Mouse (Mus musculus): ENCODE data around the gene Tent5b. TPM values are rescaled to one million over a fixed set of nuclear protein-coding genes. Genes with fewer than 3 reads are reported as not detected.
"Not testable (repeated sequence)": the region's sequence is repeated elsewhere in the genome, so short reads cannot be mapped to it uniquely, and the experiment has no call there.

The Tent5b gene
- polyA plus RNA-seq, 1 experiment from 2014 or later = 0.76 TPM

DNA sequence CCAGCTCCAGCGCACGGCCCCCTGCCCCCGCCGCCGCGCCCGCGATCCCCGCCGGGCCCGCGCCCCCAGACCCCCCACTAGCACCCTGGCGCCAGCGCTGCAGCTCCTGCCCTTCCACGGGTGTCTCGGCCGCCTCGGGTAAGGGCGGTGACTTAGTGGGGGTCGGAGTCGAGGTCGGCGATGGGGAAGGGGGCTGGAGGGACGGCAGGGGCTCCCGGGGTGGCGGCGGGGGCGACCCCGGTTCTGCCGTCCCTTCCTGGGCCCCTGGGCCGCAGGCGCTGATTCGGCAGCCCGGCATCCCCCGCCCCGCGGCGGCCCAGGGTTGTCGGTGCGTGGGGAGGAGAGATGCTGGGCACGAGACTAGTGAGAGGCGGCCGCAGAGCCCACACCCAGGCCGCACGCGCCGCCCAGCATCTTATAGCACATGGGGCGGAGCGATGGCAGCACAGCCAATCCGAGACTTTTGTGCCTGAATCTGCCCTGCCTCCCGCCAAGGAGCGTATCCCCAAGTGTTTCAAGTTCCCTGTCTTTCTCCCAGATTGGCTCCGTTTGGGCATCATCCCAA lies 18.3 kb downstream of the Tent5b start, which contains the start of gene Trnp1:
Gene Trnp1, minus strand, starts transcription at position 391 of the 565 bp plus-strand sequence.
- Histone ChIP-seq H3K27me3 (ENCODE audit: control insufficient read depth, insufficient read depth, low read length) (peaks cover 61% of the 10 kb centered on the region), H3K4me1 (replicated peaks; ENCODE audit: control insufficient read depth, insufficient read depth, low read length) (peaks cover 12% of the 10 kb centered on the region), H3K36me3 (ENCODE audit: control insufficient read depth, insufficient read depth, low read length) (no peaks in the 10 kb centered on the region), H3K9ac (ENCODE audit: low read length) (peak within 1 kb of the TSS; percentile 56), H3K27ac (ENCODE audit: low read depth, low read length) (no peak within 1 kb of the TSS), H3K4me3 (ENCODE audit: low read depth, low read length) (peak within 1 kb of the TSS; percentile 58), H3K4me2 (ENCODE audit: low read depth, low read length, severe bottlenecking) (peak within 1 kb of the TSS; percentile 100), H3K9me3 (ENCODE audit: control insufficient read depth, low read length) (no peaks in the 10 kb centered on the region)
- 1% methylated on average over 52 of the region's 53 CpGs for WGBS
- DNase-seq (ENCODE audit: low spot score) (peak; percentile 91), ATAC-seq (replicated peaks; ENCODE audit: low FRiP score) (peak; percentile 83)

- Histone ChIP-seq H3K4me1 (replicated peaks; ENCODE audit: control insufficient read depth, insufficient read depth, low read length) (peaks cover 12% of the 10 kb centered on the region), H3K27me3 (ENCODE audit: control insufficient read depth, insufficient read depth, low read length) (peaks cover 45% of the 10 kb centered on the region), H3K4me3 (ENCODE audit: low read depth, low read length) (no peak overlapping the region), H3K9ac (ENCODE audit: low read length) (no peak overlapping the region), H3K27ac (ENCODE audit: low read depth, low read length) (no peak overlapping the region), H3K36me3 (ENCODE audit: control insufficient read depth, insufficient read depth, low read length) (no peaks in the 10 kb centered on the region), H3K9me3 (ENCODE audit: control insufficient read depth, low read length) (no peaks in the 10 kb centered on the region), H3K4me2 (ENCODE audit: low read depth, low read length, severe bottlenecking) (no peak overlapping the region)
- no peak for ATAC-seq (replicated peaks; ENCODE audit: low FRiP score)
- no peak for DNase-seq (ENCODE audit: low spot score)
- 69% methylated on average over 7 of the region's 7 CpGs for WGBS
These were observed 21.6 kb downstream of the Tent5b start for GRCm38 (mm10) chr4:133501514-133501913.

DNA sequence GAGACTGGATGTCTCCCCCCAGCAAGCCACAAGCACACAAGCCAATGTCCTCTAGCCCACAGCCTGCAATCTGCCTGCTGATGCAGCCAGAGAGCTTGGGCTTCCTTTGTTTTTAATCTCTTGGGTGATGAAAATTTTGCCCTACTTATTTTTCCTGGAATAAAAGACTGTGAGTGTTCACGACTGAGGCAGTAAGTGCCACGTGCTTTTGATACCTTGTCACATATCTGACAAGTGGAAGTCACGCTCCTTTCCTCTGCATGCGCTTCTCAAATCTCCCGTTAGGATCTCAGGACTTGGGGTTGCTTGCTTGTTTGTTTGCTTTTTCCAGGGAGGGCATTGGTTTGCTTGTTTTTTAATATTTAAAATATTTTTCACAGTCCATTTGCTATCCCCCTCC lies 24.4 kb downstream of the Tent5b start:
- Histone ChIP-seq H3K9ac (ENCODE audit: low read length) (no peak overlapping the region), H3K36me3 (ENCODE audit: control insufficient read depth, insufficient read depth, low read length) (no peaks in the 10 kb centered on the region), H3K4me1 (replicated peaks; ENCODE audit: control insufficient read depth, insufficient read depth, low read length) (no peaks in the 10 kb centered on the region), H3K4me2 (ENCODE audit: low read depth, low read length, severe bottlenecking) (no peak overlapping the region), H3K27ac (ENCODE audit: low read depth, low read length) (no peak overlapping the region), H3K4me3 (ENCODE audit: low read depth, low read length) (no peak overlapping the region), H3K9me3 (ENCODE audit: control insufficient read depth, low read length) (no peaks in the 10 kb centered on the region), H3K27me3 (ENCODE audit: control insufficient read depth, insufficient read depth, low read length) (peaks cover 19% of the 10 kb centered on the region)
- no peak for ATAC-seq (replicated peaks; ENCODE audit: low FRiP score)
- WGBS = 58% methylated on average over 5 of the region's 5 CpGs
- DNase-seq (ENCODE audit: low spot score) = no peak

DNA sequence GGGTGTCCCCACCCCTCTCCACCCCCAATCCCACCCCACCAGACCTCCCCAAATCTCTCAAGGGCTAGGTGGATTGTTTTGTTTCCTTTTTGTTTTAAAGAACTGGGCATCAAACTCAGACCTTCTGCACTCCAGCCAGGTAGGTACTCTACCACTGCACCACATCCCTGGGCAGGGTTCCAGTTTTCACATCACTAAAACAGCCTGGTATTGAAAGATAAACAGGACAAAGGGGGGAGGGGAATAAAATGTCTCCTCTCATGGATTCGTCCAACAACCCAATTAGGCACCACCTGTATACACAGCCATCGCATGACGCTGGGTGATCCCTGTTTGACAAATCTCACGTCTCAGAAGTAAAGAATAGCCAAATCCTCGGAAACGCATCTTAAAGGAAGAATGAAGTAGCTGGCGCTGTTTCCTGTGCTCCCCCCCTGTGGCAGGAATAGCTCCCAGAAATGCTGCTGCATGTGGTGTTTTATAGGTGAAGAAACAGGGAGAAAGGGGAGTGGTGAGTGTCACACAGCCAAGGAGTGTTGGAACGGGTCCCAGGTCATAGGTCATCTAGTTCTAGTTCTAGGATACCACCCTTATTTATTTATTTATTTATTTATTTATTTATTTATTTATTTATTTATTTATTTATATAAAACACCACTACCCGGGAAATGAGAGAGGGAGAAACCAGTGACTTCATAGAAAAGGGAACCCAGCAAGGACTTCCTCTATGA lies 25.0 kb downstream of the Tent5b start:
- Histone ChIP-seq H3K36me3 (ENCODE audit: control insufficient read depth, insufficient read depth, low read length) (no peaks in the 10 kb centered on the region), H3K27me3 (ENCODE audit: control insufficient read depth, insufficient read depth, low read length) (peaks cover 13% of the 10 kb centered on the region), H3K4me2 (ENCODE audit: low read depth, low read length, severe bottlenecking) (no peak overlapping the region), H3K4me1 (replicated peaks; ENCODE audit: control insufficient read depth, insufficient read depth, low read length) (no peaks in the 10 kb centered on the region), H3K27ac (ENCODE audit: low read depth, low read length) (no peak overlapping the region), H3K9ac (ENCODE audit: low read length) (no peak overlapping the region), H3K9me3 (ENCODE audit: control insufficient read depth, low read length) (no peaks in the 10 kb centered on the region), H3K4me3 (ENCODE audit: low read depth, low read length) (no peak overlapping the region)
- 69% methylated on average over 9 of the region's 9 CpGs for WGBS
- no peak for DNase-seq (ENCODE audit: low spot score)
- no peak for ATAC-seq (replicated peaks; ENCODE audit: low FRiP score)

GRCm38 (mm10) chr4:133506573-133506972 lies 26.6 kb downstream of the Tent5b start:
- H3K27me3 ChIP-seq (ENCODE audit: control insufficient read depth, insufficient read depth, low read length) = peaks cover 2% of the 10 kb centered on the region; the same call in 1 of the 2 replicates
- no peak overlapping the region for H3K9ac ChIP-seq (ENCODE audit: low read length)
- ATAC-seq (replicated peaks; ENCODE audit: low FRiP score) (no peak), DNase-seq (ENCODE audit: low spot score) (no peak)
- H3K4me3 ChIP-seq (ENCODE audit: low read depth, low read length) = no peak overlapping the region
- WGBS = 81% methylated on average over 5 of the region's 5 CpGs
- no peaks in the 10 kb centered on the region for H3K36me3 ChIP-seq (ENCODE audit: control insufficient read depth, insufficient read depth, low read length)
- no peaks in the 10 kb centered on the region for H3K9me3 ChIP-seq (ENCODE audit: control insufficient read depth, low read length)
- no peak overlapping the region for H3K27ac ChIP-seq (ENCODE audit: low read depth, low read length)
- H3K4me1 ChIP-seq (replicated peaks; ENCODE audit: control insufficient read depth, insufficient read depth, low read length) = no peaks in the 10 kb centered on the region
- H3K4me2 ChIP-seq (ENCODE audit: low read depth, low read length, severe bottlenecking) = no peak overlapping the region

GRCm38 (mm10) chr4:133508990-133509389 lies 29.1 kb downstream of the Tent5b start:
- DNase-seq (ENCODE audit: low spot score) = no peak
- H3K9me3 ChIP-seq (ENCODE audit: control insufficient read depth, low read length) = no peaks in the 10 kb centered on the region
- no peaks in the 10 kb centered on the region for H3K4me1 ChIP-seq (replicated peaks; ENCODE audit: control insufficient read depth, insufficient read depth, low read length)
- no peak overlapping the region for H3K27ac ChIP-seq (ENCODE audit: low read depth, low read length)
- no peak for ATAC-seq (replicated peaks; ENCODE audit: low FRiP score)
- no peaks in the 10 kb centered on the region for H3K27me3 ChIP-seq (ENCODE audit: control insufficient read depth, insufficient read depth, low read length)
- no peak overlapping the region for H3K4me3 ChIP-seq (ENCODE audit: low read depth, low read length)
- H3K36me3 ChIP-seq (ENCODE audit: control insufficient read depth, insufficient read depth, low read length) = no peaks in the 10 kb centered on the region
- WGBS = 85% methylated on average over 7 of the region's 7 CpGs
- no peak overlapping the region for H3K9ac ChIP-seq (ENCODE audit: low read length)
- no peak overlapping the region for H3K4me2 ChIP-seq (ENCODE audit: low read depth, low read length, severe bottlenecking)

DNA sequence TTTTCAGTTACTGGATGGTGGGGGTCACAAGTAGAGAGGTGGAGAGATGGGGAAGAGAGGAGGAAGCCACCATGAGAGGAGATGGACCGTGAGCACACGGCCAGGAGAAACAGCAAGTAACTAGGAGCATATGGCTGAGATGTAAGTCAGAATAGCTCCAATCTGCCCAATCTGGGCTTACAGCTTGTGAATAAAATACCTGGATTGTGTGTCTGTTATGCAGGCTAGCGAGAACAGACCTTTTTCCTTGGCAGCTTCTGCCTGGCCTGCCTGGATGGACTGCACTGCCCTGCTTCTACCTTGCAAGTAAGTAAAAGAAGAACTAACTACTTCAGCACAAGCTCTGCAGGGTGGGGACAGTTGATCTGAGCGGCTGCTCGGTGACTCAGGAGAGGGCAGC lies 31.1 kb downstream of the Tent5b start:
- Histone ChIP-seq H3K4me3 (ENCODE audit: low read depth, low read length) (no peak overlapping the region), H3K4me2 (ENCODE audit: low read depth, low read length, severe bottlenecking) (no peak overlapping the region), H3K27me3 (ENCODE audit: control insufficient read depth, insufficient read depth, low read length) (no peaks in the 10 kb centered on the region), H3K9ac (ENCODE audit: low read length) (no peak overlapping the region), H3K4me1 (replicated peaks; ENCODE audit: control insufficient read depth, insufficient read depth, low read length) (no peaks in the 10 kb centered on the region), H3K9me3 (ENCODE audit: control insufficient read depth, low read length) (no peaks in the 10 kb centered on the region), H3K27ac (ENCODE audit: low read depth, low read length) (no peak overlapping the region), H3K36me3 (ENCODE audit: control insufficient read depth, insufficient read depth, low read length) (no peaks in the 10 kb centered on the region)
- DNase-seq (ENCODE audit: low spot score) (no peak), ATAC-seq (replicated peaks; ENCODE audit: low FRiP score) (no peak)
- WGBS = 77% methylated on average over 5 of the region's 5 CpGs

- not testable (repeated sequence) for DNase-seq (ENCODE audit: low spot score); H3K27me3 ChIP-seq (ENCODE audit: control insufficient read depth, insufficient read depth, low read length); ATAC-seq (replicated peaks; ENCODE audit: low FRiP score); H3K4me3 ChIP-seq (ENCODE audit: low read depth, low read length); H3K27ac ChIP-seq (ENCODE audit: low read depth, low read length); H3K36me3 ChIP-seq (ENCODE audit: control insufficient read depth, insufficient read depth, low read length); H3K4me1 ChIP-seq (replicated peaks; ENCODE audit: control insufficient read depth, insufficient read depth, low read length); H3K9me3 ChIP-seq (ENCODE audit: control insufficient read depth, low read length); H3K9ac ChIP-seq (ENCODE audit: low read length); H3K4me2 ChIP-seq (ENCODE audit: low read depth, low read length, severe bottlenecking)
- WGBS = 63% methylated on average over 4 of the region's 5 CpGs
These were observed 32.6 kb downstream of the Tent5b start for GRCm38 (mm10) chr4:133512511-133512910.

GRCm38 (mm10) chr4:133512972-133513371 lies 33.0 kb downstream of the Tent5b start:
- no peak overlapping the region for H3K9ac ChIP-seq (ENCODE audit: low read length)
- H3K36me3 ChIP-seq (ENCODE audit: control insufficient read depth, insufficient read depth, low read length) = no peaks in the 10 kb centered on the region
- peak; percentile 83 for DNase-seq (ENCODE audit: low spot score)
- H3K4me3 ChIP-seq (ENCODE audit: low read depth, low read length) = no peak overlapping the region
- H3K27me3 ChIP-seq (ENCODE audit: control insufficient read depth, insufficient read depth, low read length) = peaks cover 2% of the 10 kb centered on the region; the same call in 1 of the 2 replicates
- H3K4me2 ChIP-seq (ENCODE audit: low read depth, low read length, severe bottlenecking) = no peak overlapping the region
- H3K27ac ChIP-seq (ENCODE audit: low read depth, low read length) = no peak overlapping the region
- WGBS = 12% methylated on average over 8 of the region's 8 CpGs
- no peak for ATAC-seq (replicated peaks; ENCODE audit: low FRiP score)
- H3K4me1 ChIP-seq (replicated peaks; ENCODE audit: control insufficient read depth, insufficient read depth, low read length) = no peaks in the 10 kb centered on the region
- no peaks in the 10 kb centered on the region for H3K9me3 ChIP-seq (ENCODE audit: control insufficient read depth, low read length)

Data from forebrain, embryonic 11.5 days (tissue).